Mouse (Mus musculus) Patski (cell line): ENCODE results near the gene Tspan12. TPM values are rescaled to one million over a fixed set of nuclear protein-coding genes. Genes with fewer than 3 reads are reported as not detected.
"Not testable (repeated sequence)": the region's sequence is repeated elsewhere in the genome, so short reads cannot be mapped to it uniquely, and the experiment has no call there.

ENCODE experiments used
- ATAC-seq: fragments of 100-300 bp; one replicate; pipeline ENCODE4 v1.8.0; 2021
- CTCF ChIA-PET: fragments of 350-600 bp; sonication (Branson Sonifier 250); formaldehyde crosslinking; loops from one replicate; lab custom pipeline; 2022; ENCODE audit warnings: inconsistent platforms; lab: Charles Lee
- POLR2A ChIA-PET: fragments of 350-600 bp; sonication (Branson Sonifier 250); formaldehyde crosslinking; loops from one replicate; lab custom pipeline; 2022; ENCODE audit warnings: antibody characterized with exemption, inconsistent platforms; lab: Charles Lee
- DNase-seq: peaks from one replicate; pipeline ENCODE4 v3.0.0-alpha.2; 2011; ENCODE audit warnings: low read depth, low spot score
- H3K27me3 ChIP-seq: fragments of 371-371 bp; one replicate; pipeline ENCODE4 v1.5.1; 2021
- CTCF ChIP-seq: fragments of 100-300 bp; IDR thresholded peaks from one replicate; pipeline ENCODE4 v1.5.1; 2021
- in situ Hi-C: fragments of 300-500 bp; cut with MboI; formaldehyde crosslinking; loops from 3 replicates; pipeline ENCODE4 v1.11.1; 2018; ENCODE audit warnings: low pct_unique_long_range_greater_than_20kb, mixed read lengths
- polyA plus RNA-seq: library from polyadenylated mRNA; unstranded; gene quantifications from one replicate; pipeline ENCODE4 v1.2.3, GENCODE M21; 2021

Tspan12 gene
- 25.1 TPM for polyA plus RNA-seq

DNA sequence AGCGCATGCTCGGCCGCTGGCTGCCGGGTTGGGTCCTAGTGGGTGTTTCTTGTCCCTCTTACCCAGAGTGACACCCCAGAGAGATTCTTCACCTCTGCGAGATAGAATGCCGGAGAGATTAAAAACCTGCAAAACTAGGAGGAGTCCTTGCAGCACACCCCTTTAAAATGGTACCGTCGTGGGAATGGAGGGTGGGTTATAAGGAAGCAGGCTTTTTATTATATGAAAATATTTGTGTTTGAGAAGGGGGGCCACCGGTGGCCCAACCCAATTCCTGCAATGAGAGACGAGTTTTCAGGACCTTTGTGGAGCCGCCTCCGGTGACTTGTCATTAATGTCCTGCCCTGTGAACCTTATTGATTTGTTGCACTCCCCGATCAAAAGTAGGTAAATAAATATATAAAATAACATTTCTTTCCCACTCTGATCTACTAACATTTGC, at the start of gene Tspan12:
Tspan12 (minus strand) TSS at position 172 of the 442 bp plus-strand sequence.
- TF ChIP-seq CTCF = no peak
- CTCF ChIA-PET = interaction anchor here (1.8 kb wide), 1 partner anchor 12 kb away, joined by 5 read pairs; no protein-coding TSS in a partner anchor
- in situ Hi-C loops = no loop called here
- no peaks in the 10 kb centered on the region for H3K27me3 ChIP-seq
- DNase-seq = no peak
- POLR2A ChIA-PET = interaction anchor here (0.7 kb wide), 2 partner anchors 34 to 411 kb away, joined by 8 to 15 read pairs; no protein-coding TSS in a partner anchor
- ATAC-seq = peak; percentile 3

GRCm38 (mm10) chr6:21894451-21894850, 42.1 kb upstream of the Tspan12 start:
- ChIA-PET POLR2A (no interaction called here), CTCF (no interaction called here)
- no peak for TF ChIP-seq CTCF
- H3K27me3 ChIP-seq = no peaks in the 10 kb centered on the region
- DNase-seq = peak; percentile 12
- ATAC-seq = peak; percentile 71
- in situ Hi-C loops = no loop called here

DNA sequence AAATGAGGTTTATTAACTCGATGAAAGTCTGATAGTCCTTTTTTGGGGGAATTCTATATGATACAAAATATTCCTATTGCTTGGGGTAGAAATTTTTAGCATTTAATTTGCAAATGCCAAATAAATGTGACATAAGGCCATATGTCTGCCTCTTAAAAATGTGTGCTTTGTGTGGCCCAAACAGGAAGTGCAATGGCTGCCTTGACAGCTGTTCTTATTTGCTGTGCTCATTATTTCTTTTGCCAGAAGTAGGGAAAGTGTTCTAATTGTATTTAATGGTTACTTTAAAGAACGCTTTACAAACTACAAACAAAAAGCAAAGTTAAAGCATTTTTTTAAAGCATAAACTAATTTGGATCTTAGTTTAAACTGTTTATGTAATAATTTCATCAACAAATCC, 36.8 kb upstream of the Tspan12 start:
- peaks cover 35% of the 10 kb centered on the region for H3K27me3 ChIP-seq
- ATAC-seq (no peak), DNase-seq (no peak)
- ChIA-PET POLR2A (no interaction called here), CTCF (no interaction called here)
- TF ChIP-seq CTCF = no peak
- in situ Hi-C loops = no loop called here

GRCm38 (mm10) chr6:21887971-21888370, 35.7 kb upstream of the Tspan12 start:
- in situ Hi-C loops, ATAC-seq, DNase-seq, POLR2A ChIA-PET, CTCF ChIA-PET: not testable (repeated sequence)
- H3K27me3 ChIP-seq = peaks cover 46% of the 10 kb centered on the region

GRCm38 (mm10) chr6:21879496-21879895, 27.2 kb upstream of the Tspan12 start:
- peaks cover 42% of the 10 kb centered on the region for H3K27me3 ChIP-seq
- TF ChIP-seq CTCF = no peak
- ATAC-seq (no peak), DNase-seq (no peak)
- in situ Hi-C loops = no loop called here
- ChIA-PET CTCF (no interaction called here), POLR2A (interaction anchor here (1.8 kb wide), 1 partner anchor 10 kb away, joined by 8 read pairs; no protein-coding TSS in a partner anchor)

DNA sequence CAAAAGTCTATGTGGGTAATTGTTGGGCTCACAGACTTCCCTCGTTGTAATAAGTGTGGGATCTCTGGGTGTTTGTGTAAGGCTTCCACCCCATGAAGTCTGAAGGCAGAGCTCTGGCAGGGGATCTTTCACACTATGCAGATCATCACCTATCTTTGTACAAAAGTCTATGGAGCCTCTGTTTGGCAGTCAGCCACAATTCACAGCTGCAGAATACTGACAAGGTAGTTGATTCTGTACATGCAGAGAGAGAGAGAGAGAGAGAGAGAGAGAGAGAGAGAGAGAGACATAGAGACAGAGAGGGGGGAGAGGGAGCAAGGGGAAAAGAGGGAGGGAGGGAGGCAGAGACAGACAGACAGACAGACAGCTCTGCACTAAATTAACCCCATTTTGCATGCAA, 15.0 kb upstream of the Tspan12 start:
- CTCF ChIA-PET = no interaction called here
- POLR2A ChIA-PET = no interaction called here
- ATAC-seq (no peak), DNase-seq (no peak)
- no peak for TF ChIP-seq CTCF
- peaks cover 33% of the 10 kb centered on the region for H3K27me3 ChIP-seq
- in situ Hi-C loops = no loop called here

GRCm38 (mm10) chr6:21864179-21864578, 11.9 kb upstream of the Tspan12 start:
- peaks cover 33% of the 10 kb centered on the region for H3K27me3 ChIP-seq
- no peak for TF ChIP-seq CTCF
- POLR2A ChIA-PET = no interaction called here
- DNase-seq = no peak
- no peak for ATAC-seq
- CTCF ChIA-PET = interaction anchor here (1.0 kb wide), 1 partner anchor 39 kb away, joined by 3 read pairs; no protein-coding TSS in a partner anchor
- in situ Hi-C loops = no loop called here

DNA sequence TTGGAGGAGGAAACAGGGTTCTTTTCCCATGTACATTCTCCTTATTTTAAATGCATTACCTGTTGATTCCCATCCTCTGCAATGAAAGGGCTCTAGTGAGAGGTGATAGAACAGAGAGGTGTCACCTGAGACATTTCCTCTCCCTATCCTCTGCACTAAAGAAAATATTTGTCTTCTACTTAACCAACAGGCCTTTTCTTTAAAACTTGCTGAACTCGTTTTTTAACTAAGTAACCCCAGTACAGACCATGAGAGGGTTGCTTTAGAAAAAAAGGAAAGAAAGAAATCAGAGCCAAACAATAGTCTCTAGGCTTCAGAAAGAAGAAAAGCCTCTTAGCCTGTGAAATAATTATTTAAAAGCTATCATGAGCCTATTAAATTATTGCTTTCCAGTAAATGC, 11.2 kb upstream of the Tspan12 start:
- no peak for ATAC-seq
- CTCF ChIA-PET = interaction anchor here (1.0 kb wide), 1 partner anchor 40 kb away, joined by 3 read pairs; no protein-coding TSS in a partner anchor
- peaks cover 28% of the 10 kb centered on the region for H3K27me3 ChIP-seq
- DNase-seq = no peak
- no peak for TF ChIP-seq CTCF
- POLR2A ChIA-PET = no interaction called here
- in situ Hi-C loops = no loop called here

DNA sequence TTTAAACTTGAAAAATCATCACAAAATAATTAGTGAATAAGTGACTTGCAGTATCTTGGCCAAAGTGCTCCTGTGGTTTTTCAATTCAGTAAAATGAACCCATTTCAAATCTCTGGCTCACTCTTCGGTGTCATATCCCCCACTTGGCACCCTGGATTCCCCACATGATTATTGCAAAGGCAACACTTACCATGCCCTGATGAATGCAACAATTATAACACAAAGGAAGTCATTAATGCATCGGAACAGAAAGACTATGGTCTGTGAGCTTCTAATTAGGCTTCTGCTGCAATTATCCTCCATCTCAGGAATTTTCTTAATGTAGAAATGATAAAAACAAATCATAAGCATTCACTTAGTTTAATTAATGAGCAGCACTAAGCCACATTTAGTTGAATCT, 9.0 kb upstream of the Tspan12 start:
- ChIA-PET POLR2A (no interaction called here), CTCF (no interaction called here)
- in situ Hi-C loops = no loop called here
- no peak for TF ChIP-seq CTCF
- ATAC-seq (no peak), DNase-seq (no peak)
- peaks cover 18% of the 10 kb centered on the region for H3K27me3 ChIP-seq

DNA sequence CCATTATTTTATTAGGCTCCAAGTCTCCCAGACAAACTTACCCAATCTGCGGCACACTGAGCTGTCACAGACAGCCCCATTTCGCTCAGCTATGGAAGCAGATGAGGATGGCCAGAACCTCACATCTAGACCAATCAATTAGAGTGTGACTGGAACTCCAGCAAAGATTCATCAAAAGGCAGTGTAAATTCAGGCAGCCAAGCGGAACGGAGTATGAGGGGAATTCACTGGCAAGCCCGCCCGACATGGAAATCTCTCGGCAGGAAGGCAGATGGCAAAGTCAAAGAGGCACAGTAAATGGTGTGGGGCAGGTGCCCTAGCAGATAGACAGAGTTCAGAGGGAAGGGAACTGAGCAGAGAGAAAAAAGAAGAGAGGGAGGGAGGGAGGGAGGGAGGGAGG, 5.5 kb upstream of the Tspan12 start:
- no peak for TF ChIP-seq CTCF
- in situ Hi-C loops = no loop called here
- POLR2A ChIA-PET = no interaction called here
- DNase-seq = peak; percentile 12
- CTCF ChIA-PET = no interaction called here
- peaks cover 7% of the 10 kb centered on the region for H3K27me3 ChIP-seq
- ATAC-seq = peak; percentile 64

- no peak for ATAC-seq
- CTCF ChIA-PET = no interaction called here
Observed at GRCm38 (mm10) chr6:21855921-21856320, 3.6 kb upstream of the Tspan12 start.

More at GRCm38 (mm10) chr6:21855921-21856320, 3.6 kb upstream of the Tspan12 start:
- TF ChIP-seq CTCF = no peak
- POLR2A ChIA-PET = interaction anchor here (0.7 kb wide), 1 partner anchor 587 kb away, joined by 4 read pairs; no protein-coding TSS in a partner anchor
- DNase-seq = no peak
- H3K27me3 ChIP-seq = peaks cover 2% of the 10 kb centered on the region
- in situ Hi-C loops = no loop called here
